Mouse (Mus musculus): ENCODE results near the gene Ypel2. TPM values are rescaled to one million over a fixed set of nuclear protein-coding genes. Genes with fewer than 3 reads are reported as not detected.

Gene Ypel2
- polyA plus RNA-seq, 1 experiment from 2014 or later, result 7.9 TPM

- H3K4me1 ChIP-seq, result peaks cover 63% of the 10 kb centered on the region
- no peak overlapping the region for H3K4me3 ChIP-seq
- ATAC-seq (ENCODE audit: insufficient number of reproducible peaks, low FRiP score, low TSS enrichment, low read depth), result no peak
- H3K27me3 ChIP-seq, result no peaks in the 10 kb centered on the region
- H3K9me3 ChIP-seq, result no peaks in the 10 kb centered on the region
- WGBS, result 34% methylated on average over 6 of the region's 6 CpGs
- H3K36me3 ChIP-seq, result no peaks in the 10 kb centered on the region
- no peak overlapping the region for H3K4me2 ChIP-seq
- H3K27ac ChIP-seq, result peak overlapping the region; percentile 76
- no peak overlapping the region for H3K9ac ChIP-seq
Observed at GRCm38 (mm10) chr11:86958182-86958581, 35.3 kb downstream of the Ypel2 start.

GRCm38 (mm10) chr11:86956363-86956762, 37.1 kb downstream of the Ypel2 start:
- Histone ChIP-seq H3K4me2 (no peak overlapping the region), H3K27me3 (no peaks in the 10 kb centered on the region), H3K4me3 (no peak overlapping the region), H3K9me3 (no peaks in the 10 kb centered on the region), H3K9ac (no peak overlapping the region), H3K36me3 (no peaks in the 10 kb centered on the region; the same call in 1 of the 2 replicates), H3K27ac (no peak overlapping the region), H3K4me1 (peaks cover 53% of the 10 kb centered on the region)
- ATAC-seq (ENCODE audit: insufficient number of reproducible peaks, low FRiP score, low TSS enrichment, low read depth), result no peak
- 57% methylated on average over 2 of the region's 2 CpGs for WGBS

GRCm38 (mm10) chr11:86954616-86955270, 38.8 kb downstream of the Ypel2 start:
- ATAC-seq (ENCODE audit: insufficient number of reproducible peaks, low FRiP score, low TSS enrichment, low read depth), result no peak
- no peak overlapping the region for H3K27ac ChIP-seq
- H3K9me3 ChIP-seq, result no peaks in the 10 kb centered on the region
- no peak overlapping the region for H3K9ac ChIP-seq
- no peaks in the 10 kb centered on the region; the same call in 1 of the 2 replicates for H3K36me3 ChIP-seq
- H3K4me1 ChIP-seq, result peaks cover 51% of the 10 kb centered on the region
- WGBS, result 65% methylated on average over 15 of the region's 15 CpGs
- H3K4me3 ChIP-seq, result no peak overlapping the region
- no peaks in the 10 kb centered on the region for H3K27me3 ChIP-seq
- no peak overlapping the region for H3K4me2 ChIP-seq

GRCm38 (mm10) chr11:86953096-86953495, 40.4 kb downstream of the Ypel2 start:
- peaks cover 38% of the 10 kb centered on the region for H3K4me1 ChIP-seq
- WGBS, result 75% methylated on average over 8 of the region's 8 CpGs
- H3K27me3 ChIP-seq, result no peaks in the 10 kb centered on the region
- peak overlapping the region; percentile 1; the same call in 1 of the 2 replicates for H3K27ac ChIP-seq
- H3K4me2 ChIP-seq, result no peak overlapping the region
- no peak overlapping the region for H3K4me3 ChIP-seq
- H3K36me3 ChIP-seq, result no peaks in the 10 kb centered on the region; the same call in 1 of the 2 replicates
- no peaks in the 10 kb centered on the region for H3K9me3 ChIP-seq
- H3K9ac ChIP-seq, result no peak overlapping the region
- ATAC-seq (ENCODE audit: insufficient number of reproducible peaks, low FRiP score, low TSS enrichment, low read depth), result no peak

GRCm38 (mm10) chr11:86952659-86953058, 40.8 kb downstream of the Ypel2 start:
- Histone ChIP-seq H3K27ac (0 out of 2 replicates have a peak overlapping the region, but pooled peaks have one; percentile 1), H3K4me2 (no peak overlapping the region), H3K36me3 (no peaks in the 10 kb centered on the region; the same call in 1 of the 2 replicates), H3K27me3 (no peaks in the 10 kb centered on the region), H3K4me1 (peaks cover 35% of the 10 kb centered on the region), H3K4me3 (no peak overlapping the region), H3K9me3 (no peaks in the 10 kb centered on the region), H3K9ac (no peak overlapping the region)
- no peak for ATAC-seq (ENCODE audit: insufficient number of reproducible peaks, low FRiP score, low TSS enrichment, low read depth)
- 93% methylated on average over 2 of the region's 2 CpGs for WGBS

GRCm38 (mm10) chr11:86951672-86952071, 41.8 kb downstream of the Ypel2 start:
- Histone ChIP-seq H3K27ac (0 out of 2 replicates have a peak overlapping the region, but pooled peaks have one; percentile 85), H3K27me3 (no peaks in the 10 kb centered on the region), H3K4me1 (peaks cover 29% of the 10 kb centered on the region), H3K9ac (no peak overlapping the region), H3K36me3 (no peaks in the 10 kb centered on the region; the same call in 1 of the 2 replicates), H3K9me3 (no peaks in the 10 kb centered on the region), H3K4me3 (no peak overlapping the region), H3K4me2 (no peak overlapping the region)
- no peak for ATAC-seq (ENCODE audit: insufficient number of reproducible peaks, low FRiP score, low TSS enrichment, low read depth)
- WGBS, result 64% methylated on average over 8 of the region's 8 CpGs

- Histone ChIP-seq H3K27me3 (no peaks in the 10 kb centered on the region), H3K36me3 (no peaks in the 10 kb centered on the region; the same call in 1 of the 2 replicates), H3K27ac (peak overlapping the region; percentile 85), H3K4me3 (no peak overlapping the region), H3K9ac (no peak overlapping the region), H3K9me3 (no peaks in the 10 kb centered on the region), H3K4me2 (no peak overlapping the region), H3K4me1 (peaks cover 17% of the 10 kb centered on the region)
- 52% methylated on average over 3 of the region's 3 CpGs for whole genome bisulfite sequencing
- peak; percentile 27; the same call in 1 of the 2 replicates for ATAC-seq (ENCODE audit: insufficient number of reproducible peaks, low FRiP score, low TSS enrichment, low read depth)
Observed at GRCm38 (mm10) chr11:86950491-86950890, 43.0 kb downstream of the Ypel2 start.

GRCm38 (mm10) chr11:86949951-86950441, 43.5 kb downstream of the Ypel2 start:
- Histone ChIP-seq H3K36me3 (no peaks in the 10 kb centered on the region; the same call in 1 of the 2 replicates), H3K27me3 (no peaks in the 10 kb centered on the region), H3K9me3 (no peaks in the 10 kb centered on the region), H3K9ac (no peak overlapping the region), H3K27ac (peak overlapping the region; percentile 85), H3K4me3 (no peak overlapping the region), H3K4me2 (no peak overlapping the region), H3K4me1 (peaks cover 17% of the 10 kb centered on the region)
- peak; percentile 35; the same call in 1 of the 2 replicates for ATAC-seq (ENCODE audit: insufficient number of reproducible peaks, low FRiP score, low TSS enrichment, low read depth)
- 52% methylated on average over 9 of the region's 9 CpGs for WGBS

GRCm38 (mm10) chr11:86946644-86947195, 46.8 kb downstream of the Ypel2 start:
- Histone ChIP-seq H3K4me3 (no peak overlapping the region), H3K9me3 (no peaks in the 10 kb centered on the region), H3K9ac (no peak overlapping the region), H3K4me1 (peaks cover 14% of the 10 kb centered on the region), H3K27me3 (no peaks in the 10 kb centered on the region), H3K27ac (no peak overlapping the region), H3K4me2 (no peak overlapping the region), H3K36me3 (peaks cover 12% of the 10 kb centered on the region)
- WGBS, result 57% methylated on average over 6 of the region's 6 CpGs
- ATAC-seq (ENCODE audit: insufficient number of reproducible peaks, low FRiP score, low TSS enrichment, low read depth), result no peak

- H3K27me3 ChIP-seq, result no peaks in the 10 kb centered on the region
- no peak for ATAC-seq (ENCODE audit: insufficient number of reproducible peaks, low FRiP score, low TSS enrichment, low read depth)
- H3K36me3 ChIP-seq, result peaks cover 16% of the 10 kb centered on the region
- no peak overlapping the region for H3K27ac ChIP-seq
- H3K4me3 ChIP-seq, result no peak overlapping the region
- no peaks in the 10 kb centered on the region for H3K9me3 ChIP-seq
- H3K4me2 ChIP-seq, result no peak overlapping the region
- peaks cover 12% of the 10 kb centered on the region for H3K4me1 ChIP-seq
- H3K9ac ChIP-seq, result no peak overlapping the region
- 86% methylated on average over 6 of the region's 6 CpGs for WGBS
Observed at GRCm38 (mm10) chr11:86945933-86946332, 47.6 kb downstream of the Ypel2 start.

- Histone ChIP-seq H3K27ac (peak overlapping the region; percentile 51; the same call in 1 of the 2 replicates), H3K4me1 (peaks cover 6% of the 10 kb centered on the region), H3K4me2 (no peak overlapping the region), H3K36me3 (peaks cover 18% of the 10 kb centered on the region), H3K9ac (no peak overlapping the region), H3K9me3 (no peaks in the 10 kb centered on the region), H3K27me3 (no peaks in the 10 kb centered on the region), H3K4me3 (no peak overlapping the region)
- 73% methylated on average over 8 of the region's 8 CpGs for WGBS
- ATAC-seq (ENCODE audit: insufficient number of reproducible peaks, low FRiP score, low TSS enrichment, low read depth), result no peak
Observed at GRCm38 (mm10) chr11:86945058-86945457, 48.4 kb downstream of the Ypel2 start.

- no peak; the same call in 1 of the 2 replicates for ATAC-seq (ENCODE audit: insufficient number of reproducible peaks, low FRiP score, low TSS enrichment, low read depth)
- Histone ChIP-seq H3K4me3 (no peak overlapping the region), H3K9ac (no peak overlapping the region), H3K27ac (no peak overlapping the region), H3K9me3 (no peaks in the 10 kb centered on the region), H3K36me3 (peaks cover 21% of the 10 kb centered on the region), H3K4me1 (peaks cover under 1% of the 10 kb centered on the region; the same call in 1 of the 2 replicates), H3K27me3 (no peaks in the 10 kb centered on the region), H3K4me2 (no peak overlapping the region)
- 47% methylated on average over 8 of the region's 8 CpGs for WGBS
Observed at GRCm38 (mm10) chr11:86944539-86944938, 49.0 kb downstream of the Ypel2 start.

Data from limb, embryonic 15.5 days (tissue).